Mouse (Mus musculus): ENCODE results near the gene Slc52a3. TPM values are rescaled to one million over a fixed set of nuclear protein-coding genes. Genes with fewer than 3 reads are reported as not detected.

The Slc52a3 gene
- total and polyA plus RNA-seq, 3 experiments = 14.8 to 17.0 TPM; not detected in 1

- DNase-seq (ENCODE audit: low read depth, low spot score) = no peak
- Histone ChIP-seq H3K4me1 (ENCODE audit: control insufficient read depth in 1 of 2, insufficient read depth in 2 of 2, low read length in 2 of 2) (no peaks in the 10 kb centered on the region), H3K27me3 (ENCODE audit: control insufficient read depth in 1 of 2, insufficient read depth in 2 of 2, low read length in 2 of 2) (no peaks in the 10 kb centered on the region), H3K79me2 (ENCODE audit: control insufficient read depth, insufficient read depth, low read length, poor library complexity) (no peaks in the 10 kb centered on the region), H3K9ac (ENCODE audit: control insufficient read depth, low read depth, low read length, poor library complexity, severe bottlenecking) (no peak overlapping the region), H3K4me3 (ENCODE audit: control insufficient read depth in 1 of 2, insufficient read depth in 1 of 2, low read depth in 2 of 2, low read length in 2 of 2) (no peak overlapping the region), H3K36me3 (ENCODE audit: control insufficient read depth in 1 of 2, insufficient read depth in 2 of 2, low read length in 2 of 2) (no peaks in the 10 kb centered on the region), H3K9me3 (replicated peaks; ENCODE audit: insufficient read depth, low read length) (no peaks in the 10 kb centered on the region), H3K27ac (ENCODE audit: control insufficient read depth, low read depth, low read length) (no peak overlapping the region)
- no peak for TF ChIP-seq MYB (IDR thresholded peaks at IDR 0.05; ENCODE audit: low read depth, low read length)
- TF ChIP-seq POLR2AphosphoS2 (IDR thresholded peaks at IDR 0.05; ENCODE audit: low read length) = no peak
- TF ChIP-seq RAD21 (IDR thresholded peaks at IDR 0.05; ENCODE audit: low read depth, low read length) = no peak
- no peak for TF ChIP-seq TBP (IDR thresholded peaks at IDR 0.05; ENCODE audit: low read depth, low read length)
- no peak for TF ChIP-seq MAZ (IDR thresholded peaks at IDR 0.05; ENCODE audit: low read depth, low read length)
- no peak for TF ChIP-seq GATA1 (IDR thresholded peaks at IDR 0.05; ENCODE audit: low read depth, low read length)
- TF ChIP-seq MAFK (IDR thresholded peaks at IDR 0.05; ENCODE audit: borderline replicate concordance, low read depth, low read length) = no peak
These were observed 47.1 kb upstream of the Slc52a3 start for GRCm38 (mm10) chr2:151949082-151949774.

- DNase-seq (ENCODE audit: low read depth, low spot score) = no peak
- Histone ChIP-seq H3K9ac (ENCODE audit: control insufficient read depth, low read depth, low read length, poor library complexity, severe bottlenecking) (no peak overlapping the region), H3K27me3 (ENCODE audit: control insufficient read depth in 1 of 2, insufficient read depth in 2 of 2, low read length in 2 of 2) (no peaks in the 10 kb centered on the region), H3K4me3 (ENCODE audit: control insufficient read depth in 1 of 2, insufficient read depth in 1 of 2, low read depth in 2 of 2, low read length in 2 of 2) (no peak overlapping the region), H3K27ac (ENCODE audit: control insufficient read depth, low read depth, low read length) (no peak overlapping the region), H3K9me3 (replicated peaks; ENCODE audit: insufficient read depth, low read length) (no peaks in the 10 kb centered on the region), H3K79me2 (ENCODE audit: control insufficient read depth, insufficient read depth, low read length, poor library complexity) (no peaks in the 10 kb centered on the region), H3K36me3 (ENCODE audit: control insufficient read depth in 1 of 2, insufficient read depth in 2 of 2, low read length in 2 of 2) (no peaks in the 10 kb centered on the region), H3K4me1 (ENCODE audit: control insufficient read depth in 1 of 2, insufficient read depth in 2 of 2, low read length in 2 of 2) (no peaks in the 10 kb centered on the region)
- TF ChIP-seq ELF1 (IDR thresholded peaks at IDR 0.05; ENCODE audit: low read depth, low read length) (no peak), CTCF (IDR thresholded peaks at IDR 0.05 in 2 of 3, conservative IDR thresholded peaks at IDR 0.05 in 1 of 3; ENCODE audit: control insufficient read depth in 1 of 3, insufficient read depth in 1 of 3, low read depth in 2 of 3, low read length in 3 of 3, poor library complexity in 1 of 3, severe bottlenecking in 1 of 3) (no peak), MAFK (IDR thresholded peaks at IDR 0.05; ENCODE audit: borderline replicate concordance, low read depth, low read length) (no peak), SIN3A (IDR thresholded peaks at IDR 0.05; ENCODE audit: low read length) (no peak), CHD2 (IDR thresholded peaks at IDR 0.05; ENCODE audit: low read length) (no peak), TBP (IDR thresholded peaks at IDR 0.05; ENCODE audit: low read depth, low read length) (no peak), CHD1 (IDR thresholded peaks at IDR 0.05; ENCODE audit: low read depth, low read length) (no peak), GATA1 (IDR thresholded peaks at IDR 0.05; ENCODE audit: low read depth, low read length) (no peak), SMC3 (IDR thresholded peaks at IDR 0.05; ENCODE audit: low read depth, low read length) (no peak), NELFE (IDR thresholded peaks at IDR 0.05; ENCODE audit: low read depth, low read length) (no peak), USF1 (IDR thresholded peaks at IDR 0.05; ENCODE audit: low read depth, low read length) (no peak), ZMIZ1 (IDR thresholded peaks at IDR 0.05; ENCODE audit: low read depth, low read length) (no peak)
These were observed 42.6 kb upstream of the Slc52a3 start for GRCm38 (mm10) chr2:151953665-151954064.
